15 mouse cellular contexts compared by ENCODE assay signal in the genomic region with DNA sequence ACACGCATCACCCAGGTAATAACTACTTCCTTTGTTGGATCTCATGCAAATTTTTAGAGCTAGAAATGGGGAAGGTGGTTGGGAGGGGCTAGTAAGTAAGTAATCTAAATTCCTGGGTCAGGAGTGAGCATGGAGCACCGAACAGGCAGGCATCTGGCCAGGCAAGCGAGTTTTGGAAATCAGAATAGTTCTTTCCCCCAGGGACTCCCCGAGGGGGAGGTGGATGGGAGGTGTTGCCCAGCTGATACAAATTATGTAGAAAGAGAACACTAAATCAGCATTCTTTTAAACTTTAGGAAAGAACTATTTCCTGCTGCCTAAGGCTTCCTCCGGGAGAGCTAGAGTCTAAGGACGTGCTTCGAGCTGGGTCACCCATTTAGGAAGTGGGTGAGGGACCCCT. TPM values are rescaled to one million over a fixed set of nuclear protein-coding genes. Genes with fewer than 3 reads are reported as not detected.
DNase-seq lines count a peak whose midpoint lies in the region; ATAC-seq lines count a peak whose summit lies in the region.
"Had no signal": no experiment of that assay in that cellular context is flagged by ENCODE, and none has a peak within 500 bp of the region (broad histone marks: within the 10 kb centered on the region; RNA-seq: fewer than 3 reads in every experiment).

No protein-coding gene starts in this region.

- no peak overlapping the region for H3K27ac ChIP-seq in heart, embryonic 16.5 days (ENCODE audit: low read length)
- no peak overlapping the region for H3K27ac ChIP-seq in limb, embryonic 12.5 days
- no peak overlapping the region for H3K27ac ChIP-seq in limb, embryonic 10.5 days
- H3K27ac ChIP-seq in midbrain, embryonic 15.5 days: no peak overlapping the region
- H3K27ac ChIP-seq: forebrain, embryonic 13.5 days; layer of hippocampus, adult 2 months; left cerebral cortex, adult 2 months; neural tube, embryonic 13.5 days had no signal

- H3K4me1 ChIP-seq in heart, embryonic 16.5 days (ENCODE audit: control insufficient read depth, insufficient read depth, low read length): peaks cover 9% of the 10 kb centered on the region
- peaks cover 11% of the 10 kb centered on the region for H3K4me1 ChIP-seq in limb, embryonic 12.5 days (replicated peaks)
- H3K4me1 ChIP-seq in limb, embryonic 10.5 days: peaks cover 12% of the 10 kb centered on the region
- H3K4me1 ChIP-seq in midbrain, embryonic 15.5 days: no peaks in the 10 kb centered on the region
- H3K4me1 ChIP-seq: forebrain, embryonic 13.5 days; neural tube, embryonic 13.5 days had no signal

- H3K36me3 ChIP-seq in heart, embryonic 16.5 days (ENCODE audit: control insufficient read depth, insufficient read depth): no peaks in the 10 kb centered on the region
- no peaks in the 10 kb centered on the region for H3K36me3 ChIP-seq in limb, embryonic 12.5 days
- H3K36me3 ChIP-seq in limb, embryonic 10.5 days: no peaks in the 10 kb centered on the region
- no peaks in the 10 kb centered on the region for H3K36me3 ChIP-seq in midbrain, embryonic 15.5 days (replicated peaks)
- H3K36me3 ChIP-seq: neural tube, embryonic 13.5 days had no signal

- ATAC-seq in heart, embryonic 16.5 days (replicated peaks; ENCODE audit: extremely low read depth, insufficient read depth, low FRiP score): no peak; the same call in 1 of the 2 replicates
- no peak for ATAC-seq in limb, embryonic 12.5 days (ENCODE audit: insufficient number of reproducible peaks, insufficient read depth, low FRiP score, low TSS enrichment, low read depth)
- no peak for ATAC-seq in midbrain, embryonic 15.5 days (replicated peaks)

- H3K4me2 ChIP-seq in heart, embryonic 16.5 days (ENCODE audit: low read depth, low read length): peak overlapping the region; percentile 47
- 0 out of 2 replicates have a peak overlapping the region, but pooled peaks have one; percentile 6 for H3K4me2 ChIP-seq in limb, embryonic 12.5 days
- no peak overlapping the region for H3K4me2 ChIP-seq in midbrain, embryonic 15.5 days
- H3K4me2 ChIP-seq: forebrain, embryonic 13.5 days; neural tube, embryonic 13.5 days had no signal

- no peaks in the 10 kb centered on the region for H3K9me3 ChIP-seq in heart, embryonic 16.5 days (replicated peaks; ENCODE audit: control insufficient read depth, low read length)
- no peaks in the 10 kb centered on the region for H3K9me3 ChIP-seq in limb, embryonic 12.5 days
- no peaks in the 10 kb centered on the region for H3K9me3 ChIP-seq in limb, embryonic 10.5 days (replicated peaks)
- H3K9me3 ChIP-seq in midbrain, embryonic 15.5 days: no peaks in the 10 kb centered on the region
- H3K9me3 ChIP-seq: forebrain, embryonic 13.5 days had no signal

- peak; percentile 53 for DNase-seq in adrenal gland, postnatal 14 days
- no peak for DNase-seq in adrenal gland, adult 8-10 months
- no peak for DNase-seq in heart, adult 8-10 months (ENCODE audit: low spot score)
- DNase-seq in limb, embryonic 10.5 days (ENCODE audit: low spot score): no peak
- DNase-seq in skeletal muscle tissue, adult 2 months (ENCODE audit: low read depth, low spot score): peak; percentile 40
- DNase-seq: cerebellum, adult 11 months; cerebellum, postnatal 36 days; gastrocnemius, postnatal 10 days had no signal

- 35% methylated on average over 7 of the region's 7 CpGs for WGBS in heart, embryonic 16.5 days
- whole genome bisulfite sequencing in limb, embryonic 12.5 days: 31% methylated on average over 7 of the region's 7 CpGs
- 47% methylated on average over 7 of the region's 7 CpGs for WGBS in limb, embryonic 10.5 days
- WGBS in midbrain, embryonic 15.5 days: 73% methylated on average over 7 of the region's 7 CpGs

- no peak overlapping the region for H3K4me3 ChIP-seq in heart, embryonic 16.5 days (ENCODE audit: low read length)
- no peak overlapping the region for H3K4me3 ChIP-seq in limb, embryonic 12.5 days (replicated peaks)
- no peak overlapping the region for H3K4me3 ChIP-seq in limb, embryonic 10.5 days
- H3K4me3 ChIP-seq in midbrain, embryonic 15.5 days: no peak overlapping the region
- H3K4me3 ChIP-seq: forebrain, embryonic 13.5 days; layer of hippocampus, adult 2 months; left cerebral cortex, adult 2 months; neural tube, embryonic 13.5 days had no signal

- H3K9ac ChIP-seq in heart, embryonic 16.5 days (ENCODE audit: low read length): no peak overlapping the region
- no peak overlapping the region for H3K9ac ChIP-seq in limb, embryonic 12.5 days (replicated peaks)
- no peak overlapping the region for H3K9ac ChIP-seq in midbrain, embryonic 15.5 days
- H3K9ac ChIP-seq: forebrain, embryonic 13.5 days; neural tube, embryonic 13.5 days had no signal

- no peaks in the 10 kb centered on the region for H3K27me3 ChIP-seq in heart, embryonic 16.5 days (ENCODE audit: control insufficient read depth, insufficient read depth, low read length)
- no peaks in the 10 kb centered on the region for H3K27me3 ChIP-seq in limb, embryonic 12.5 days
- H3K27me3 ChIP-seq in limb, embryonic 10.5 days (ENCODE audit: low read depth, poor library complexity, severe bottlenecking): no peaks in the 10 kb centered on the region
- H3K27me3 ChIP-seq in midbrain, embryonic 15.5 days (replicated peaks): no peaks in the 10 kb centered on the region
- H3K27me3 ChIP-seq: forebrain, embryonic 13.5 days had no signal

RNA-seq across cellular contexts. Expression of a gene that starts 25.8 kb away (rescaled TPM):
- 56.7 and 61.6 TPM in 2 replicates for total RNA-seq in adrenal gland, postnatal 14 days (2021)
- total RNA-seq in adrenal gland, adult 8-10 months (2022): 10 to 100 TPM; 54.0 to 80.8 (median 65.0) TPM
- polyA plus RNA-seq in heart, embryonic 16.5 days (2015; fragmentation: Nextera tagmentation; extraction: Ambion mirVana): 42.6 and 46.2 TPM in 2 replicates
- total RNA-seq in heart, adult 8-10 months (2022): 10 to 100 TPM; 21.5 to 24.7 (median 23.3) TPM
- polyA plus RNA-seq in limb, embryonic 12.5 days (2016; fragmentation: Nextera tagmentation; extraction: Ambion mirVana): 39.4 and 40.3 TPM in 2 replicates
- 38.6 and 45.3 TPM in 2 replicates for polyA plus RNA-seq in limb, embryonic 10.5 days (2016; fragmentation: Nextera tagmentation; extraction: Ambion mirVana)
- 10.4 and 12.2 TPM in 2 replicates for polyA plus RNA-seq in midbrain, embryonic 15.5 days (2015; fragmentation: Nextera tagmentation; extraction: Ambion mirVana)

Comparison
In these comparisons a context has a peak if more than half of its experiments do, and no peak if none do; other contexts are left out.
1. DNase-seq: peak in adrenal gland, postnatal 14 days (single experiment) and skeletal muscle tissue, adult 2 months (single experiment); none in adrenal gland, adult 8-10 months (single experiment), heart, adult 8-10 months (single experiment) and limb, embryonic 10.5 days (single experiment).